Mouse (Mus musculus) myocyte (in vitro differentiated cells): ENCODE results near the gene Mthfd2l.

Experiments used
- CEBPB ChIP-seq: IDR thresholded peaks from 2 replicates; pipeline ENCODE4 v1.6.1; 2011; ENCODE audit warnings: mild to moderate bottlenecking, moderate library complexity; ENCODE audit not compliant: poor library complexity, insufficient read depth, severe bottlenecking
- E2F4 ChIP-seq: IDR thresholded peaks from one replicate; pipeline ENCODE4 v1.6.1; 2011; ENCODE audit warnings: mild to moderate bottlenecking, control low read depth, moderate library complexity; ENCODE audit not compliant: insufficient read depth
- MAX ChIP-seq: IDR thresholded peaks from one replicate; pipeline ENCODE4 v1.6.1; 2011; ENCODE audit warnings: low read depth, mild to moderate bottlenecking, control low read depth
- MYOD1 ChIP-seq, 3 experiments: IDR thresholded peaks; one replicate each; pipeline ENCODE4 v1.6.1; 2011; ENCODE audit warnings: control low read depth in 2 of 3, low read depth in 2 of 3, mild to moderate bottlenecking in 2 of 3, moderate library complexity in 1 of 3; ENCODE audit not compliant: insufficient read length in 2 of 3, control insufficient read depth in 1 of 3
- MYOG ChIP-seq, 3 experiments: IDR thresholded peaks; one replicate each; pipeline ENCODE4 v1.6.1; 2011; ENCODE audit warnings: control low read depth in 2 of 3, low read depth in 2 of 3, mild to moderate bottlenecking in 2 of 3; ENCODE audit not compliant: insufficient read length in 2 of 3, control insufficient read depth in 1 of 3, insufficient read depth in 1 of 3
- POLR2A ChIP-seq: IDR thresholded peaks from one replicate; pipeline ENCODE4 v1.6.1; 2011; ENCODE audit warnings: low read depth, mild to moderate bottlenecking, control low read depth, moderate library complexity; ENCODE audit not compliant: insufficient read length
- POLR2AphosphoS2 ChIP-seq: IDR thresholded peaks from one replicate; pipeline ENCODE4 v1.6.1; 2011; ENCODE audit warnings: low read depth, control low read depth; ENCODE audit not compliant: insufficient read length
- REST ChIP-seq: IDR thresholded peaks from one replicate; pipeline ENCODE4 v1.6.1; 2011; ENCODE audit warnings: mild to moderate bottlenecking, control low read depth, moderate library complexity; ENCODE audit not compliant: insufficient read depth, insufficient read length
- USF1 ChIP-seq: IDR thresholded peaks from one replicate; pipeline ENCODE4 v1.6.1; 2011; ENCODE audit warnings: low read depth, mild to moderate bottlenecking, control low read depth, moderate library complexity

GRCm38 (mm10) chr5:90897429-90897828, 33.5 kb upstream of the Mthfd2l start:
- TF ChIP-seq POLR2A (no peak), MAX (no peak), MYOD1 (IDR thresholded peaks at IDR 0.05; ENCODE audit: control insufficient read depth in 1 of 3, insufficient read length in 2 of 3, low read depth in 2 of 3) (no peak), REST (no peak), POLR2AphosphoS2 (no peak), USF1 (no peak), CEBPB (no peak), E2F4 (no peak), MYOG (IDR thresholded peaks at IDR 0.05; ENCODE audit: control insufficient read depth in 1 of 3, insufficient read depth in 1 of 3, insufficient read length in 2 of 3, low read depth in 2 of 3) (no peak)
